Mouse (Mus musculus): ENCODE data around the gene Mynn.

- no peak for TF ChIP-seq POLR2A (IDR thresholded peaks at IDR 0.05; ENCODE audit: extremely low read depth, insufficient read depth, low read length)
- no peak for TF ChIP-seq CTCF (IDR thresholded peaks at IDR 0.05; ENCODE audit: low read depth, low read length)
Observed at GRCm38 (mm10) chr3:30603256-30603655, 1.4 kb downstream of the Mynn start.

Measured in liver, adult 2 months (tissue).